In genomic region chr2:121069506-121069905, GRCm38 (mm10) we compare ENCODE assay signal across 26 mouse cellular contexts. TPM values are rescaled to one million over a fixed set of nuclear protein-coding genes. Genes with fewer than 3 reads are reported as not detected.
"Had no signal": no experiment of that assay in that cellular context is flagged by ENCODE, and none has a peak within 500 bp of the region (broad histone marks: within the 10 kb centered on the region; RNA-seq: fewer than 3 reads in every experiment).

No protein-coding gene starts in this region.

- H3K4me3 ChIP-seq: gastrocnemius, adult 2 months; heart, embryonic 12.5 days; hindbrain, embryonic 10.5 days; hindbrain, embryonic 12.5 days; intestine, embryonic 15.5 days; layer of hippocampus, adult 2 months; left cerebral cortex, adult 2 months; limb, embryonic 10.5 days; limb, embryonic 12.5 days had no signal

- H3K36me3 ChIP-seq: heart, embryonic 12.5 days; hindbrain, embryonic 10.5 days; hindbrain, embryonic 12.5 days; intestine, embryonic 15.5 days; limb, embryonic 10.5 days; limb, embryonic 12.5 days had no signal

- H3K27me3 ChIP-seq: heart, embryonic 12.5 days; hindbrain, embryonic 12.5 days; intestine, embryonic 15.5 days; limb, embryonic 12.5 days had no signal

- H3K27ac ChIP-seq: gastrocnemius, adult 2 months; hindbrain, embryonic 10.5 days; hindbrain, embryonic 12.5 days; hindbrain, embryonic 14.5 days; intestine, embryonic 15.5 days; layer of hippocampus, adult 2 months; left cerebral cortex, adult 2 months; limb, embryonic 10.5 days; limb, embryonic 12.5 days had no signal

- ATAC-seq: hindbrain, embryonic 16.5 days; inflammation-experienced regulatory T-cells, adult 6 months; intestine, embryonic 15.5 days; intestine, postnatal 0 days had no signal

- H3K9ac ChIP-seq: heart, embryonic 12.5 days; hindbrain, embryonic 12.5 days; hindbrain, embryonic 14.5 days; intestine, embryonic 15.5 days; limb, embryonic 12.5 days had no signal

- H3K4me1 ChIP-seq: heart, embryonic 12.5 days; hindbrain, embryonic 10.5 days; hindbrain, embryonic 12.5 days; intestine, embryonic 15.5 days; limb, embryonic 10.5 days; limb, embryonic 12.5 days had no signal

- H3K9me3 ChIP-seq: heart, embryonic 12.5 days; hindbrain, embryonic 10.5 days; hindbrain, embryonic 12.5 days; intestine, embryonic 15.5 days; limb, embryonic 10.5 days; limb, embryonic 12.5 days had no signal

- DNase-seq: gastrocnemius, adult 2 months; gastrocnemius, postnatal 10 days; gastrocnemius, postnatal 25 days; heart, postnatal 4 days; kidney, adult 18-20 months; kidney, adult 8-10 months; kidney, postnatal 10 days; kidney, postnatal 25 days; kidney, postnatal 4 days; liver had no signal

- H3K4me2 ChIP-seq: heart, embryonic 12.5 days; hindbrain, embryonic 12.5 days; hindbrain, embryonic 14.5 days; intestine, embryonic 15.5 days; limb, embryonic 12.5 days; liver, embryonic 11.5 days had no signal

RNA-seq across cellular contexts. Expression of gene Tgm5, which starts 16.1 kb away (rescaled TPM):
- polyA plus RNA-seq: heart, embryonic 12.5 days; heart, embryonic 14.5 days; heart, embryonic 16.5 days; hindbrain, embryonic 10.5 days; hindbrain, embryonic 12.5 days; inflammation-experienced regulatory T-cells, adult 6 months; intestine, embryonic 15.5 days; limb, embryonic 10.5 days; limb, embryonic 12.5 days had no signal

RNA-seq across cellular contexts. Expression of gene Epb42, which starts 32.6 kb away (rescaled TPM):
- polyA plus RNA-seq: frontal cortex, adult 2 months had no signal

RNA-seq across cellular contexts. Expression of gene Tgm7, which starts 40.1 kb away (rescaled TPM):
- polyA plus RNA-seq: heart, embryonic 12.5 days; heart, embryonic 14.5 days; heart, embryonic 16.5 days; hindbrain, embryonic 10.5 days; hindbrain, embryonic 12.5 days; hindbrain, embryonic 14.5 days; hindbrain, embryonic 16.5 days; inflammation-experienced regulatory T-cells, adult 6 months; intestine, postnatal 0 days; limb, embryonic 10.5 days; limb, embryonic 12.5 days; liver, embryonic 11.5 days had no signal
